Mouse (Mus musculus): ENCODE measurements around the gene Patj. TPM values are rescaled to one million over a fixed set of nuclear protein-coding genes. Genes with fewer than 3 reads are reported as not detected.

Patj gene
- total RNA-seq, 1 experiment, result 17.7 TPM

DNA sequence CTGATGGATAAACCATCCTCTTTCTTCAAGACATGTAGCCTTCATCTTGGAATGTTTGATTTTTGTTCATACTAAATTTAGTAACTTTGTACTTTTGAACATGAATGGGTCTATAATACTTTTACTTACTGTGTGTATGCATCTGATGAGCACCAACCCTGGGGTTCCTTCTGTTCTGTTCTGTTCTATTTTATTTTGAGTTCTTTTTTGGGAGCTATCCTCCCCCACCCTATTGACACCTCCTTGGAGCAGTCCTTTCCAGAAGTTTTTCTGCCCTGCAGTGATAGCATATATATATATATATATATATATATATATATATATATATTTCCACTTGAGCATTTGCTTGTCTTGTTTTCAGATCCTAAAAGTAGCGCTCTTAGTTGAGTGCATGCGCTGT is 57.1 kb downstream of the Patj start:
- no peak overlapping the region for H3K4me3 ChIP-seq (ENCODE audit: insufficient read depth in 1 of 2, low read depth in 1 of 2, low read length in 2 of 2, poor library complexity in 1 of 2, severe bottlenecking in 1 of 2)
- no peak for DNase-seq (ENCODE audit: low read depth, low spot score)
- no peaks in the 10 kb centered on the region for H3K4me1 ChIP-seq (ENCODE audit: control insufficient read depth in 2 of 2, insufficient read depth in 2 of 2, low read length in 2 of 2, poor library complexity in 1 of 2)
- no peak overlapping the region for H3K27ac ChIP-seq (ENCODE audit: insufficient read depth, low read depth, low read length, poor library complexity, severe bottlenecking)
- TF ChIP-seq MAFK (IDR thresholded peaks at IDR 0.05; ENCODE audit: insufficient read depth, low read depth, low read length), result no peak
- TF ChIP-seq ZC3H11A (IDR thresholded peaks at IDR 0.05; ENCODE audit: borderline replicate concordance, low read depth, low read length), result no peak
- TF ChIP-seq ZNF384 (IDR thresholded peaks at IDR 0.05; ENCODE audit: low read depth, low read length), result no peak
- TF ChIP-seq HCFC1 (IDR thresholded peaks at IDR 0.05; ENCODE audit: borderline replicate concordance, insufficient read depth, low read length), result no peak
- no peak for TF ChIP-seq CHD2 (IDR thresholded peaks at IDR 0.05; ENCODE audit: low read depth, low read length)
- in situ Hi-C loops (cut with MboI; ENCODE audit: low sequenced_read_pairs in 2 of 2, unreplicated experiment in 2 of 2), result no loop called here
- H3K9me3 ChIP-seq (ENCODE audit: control insufficient read depth, insufficient read depth, low read depth, low read length), result no peaks in the 10 kb centered on the region
- no peak overlapping the region for H3K9ac ChIP-seq (ENCODE audit: insufficient read depth, low read depth, low read length, poor library complexity, severe bottlenecking)
- peaks cover 2% of the 10 kb centered on the region; the same call in 1 of the 2 replicates for H3K36me3 ChIP-seq (ENCODE audit: control insufficient read depth, insufficient read depth, low read length, poor library complexity, severe bottlenecking)

DNA sequence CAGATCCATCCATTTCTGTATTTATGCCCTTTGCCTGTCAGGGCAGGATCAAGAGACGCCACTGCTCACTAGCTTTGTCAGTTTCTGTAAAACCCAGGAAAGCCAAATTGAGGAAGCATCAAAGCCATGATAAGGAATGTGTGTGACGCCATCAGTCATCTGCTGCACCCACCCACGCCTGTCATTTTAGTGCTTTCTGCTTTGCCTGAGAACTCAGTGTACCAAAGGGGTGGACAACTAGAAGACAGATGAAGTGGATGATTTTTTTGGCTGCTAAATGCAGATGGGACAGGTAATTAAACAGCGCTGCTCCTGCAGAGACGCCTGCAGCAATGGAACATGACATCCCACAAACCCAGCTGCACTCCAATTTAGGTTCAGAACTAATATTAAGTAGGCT is 57.6 kb downstream of the Patj start:
- TF ChIP-seq MAFK (IDR thresholded peaks at IDR 0.05; ENCODE audit: insufficient read depth, low read depth, low read length), result no peak
- Histone ChIP-seq H3K36me3 (ENCODE audit: control insufficient read depth, insufficient read depth, low read length, poor library complexity, severe bottlenecking) (peaks cover 2% of the 10 kb centered on the region; the same call in 1 of the 2 replicates), H3K9me3 (ENCODE audit: control insufficient read depth, insufficient read depth, low read depth, low read length) (no peaks in the 10 kb centered on the region), H3K4me3 (ENCODE audit: insufficient read depth in 1 of 2, low read depth in 1 of 2, low read length in 2 of 2, poor library complexity in 1 of 2, severe bottlenecking in 1 of 2) (no peak overlapping the region), H3K9ac (ENCODE audit: insufficient read depth, low read depth, low read length, poor library complexity, severe bottlenecking) (no peak overlapping the region), H3K27ac (ENCODE audit: insufficient read depth, low read depth, low read length, poor library complexity, severe bottlenecking) (no peak overlapping the region), H3K4me1 (ENCODE audit: control insufficient read depth in 2 of 2, insufficient read depth in 2 of 2, low read length in 2 of 2, poor library complexity in 1 of 2) (no peaks in the 10 kb centered on the region)
- in situ Hi-C loops (cut with MboI; ENCODE audit: low sequenced_read_pairs in 2 of 2, unreplicated experiment in 2 of 2), result no loop called here
- DNase-seq (ENCODE audit: low read depth, low spot score), result no peak

DNA sequence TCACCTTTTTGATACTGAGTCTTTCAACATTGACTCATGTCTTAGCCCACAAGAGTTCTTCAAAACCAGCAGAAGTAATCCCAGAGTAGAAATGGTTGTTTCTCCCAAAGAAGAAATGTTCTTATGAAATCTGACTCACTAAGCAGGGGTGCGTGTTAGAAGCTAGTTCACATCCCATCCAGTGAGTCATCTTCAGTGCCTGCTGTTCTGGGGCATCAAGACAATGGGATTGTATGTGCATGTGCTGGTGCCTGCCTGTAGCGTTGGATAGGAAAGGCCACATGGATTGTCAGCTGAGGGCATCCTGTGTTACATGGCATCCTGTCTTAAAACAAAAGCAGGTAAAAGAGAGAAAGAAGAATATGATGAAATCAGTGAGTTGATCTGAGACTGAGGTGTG is 59.8 kb downstream of the Patj start:
- H3K9ac ChIP-seq (ENCODE audit: insufficient read depth, low read depth, low read length, poor library complexity, severe bottlenecking), result no peak overlapping the region
- peaks cover 2% of the 10 kb centered on the region; the same call in 1 of the 2 replicates for H3K36me3 ChIP-seq (ENCODE audit: control insufficient read depth, insufficient read depth, low read length, poor library complexity, severe bottlenecking)
- H3K9me3 ChIP-seq (ENCODE audit: control insufficient read depth, insufficient read depth, low read depth, low read length), result no peaks in the 10 kb centered on the region
- H3K4me1 ChIP-seq (ENCODE audit: control insufficient read depth in 2 of 2, insufficient read depth in 2 of 2, low read length in 2 of 2, poor library complexity in 1 of 2), result no peaks in the 10 kb centered on the region
- in situ Hi-C loops (cut with MboI; ENCODE audit: low sequenced_read_pairs in 2 of 2, unreplicated experiment in 2 of 2), result no loop called here
- DNase-seq (ENCODE audit: low read depth, low spot score), result no peak
- H3K4me3 ChIP-seq (ENCODE audit: insufficient read depth in 1 of 2, low read depth in 1 of 2, low read length in 2 of 2, poor library complexity in 1 of 2, severe bottlenecking in 1 of 2), result no peak overlapping the region
- no peak overlapping the region for H3K27ac ChIP-seq (ENCODE audit: insufficient read depth, low read depth, low read length, poor library complexity, severe bottlenecking)
- TF ChIP-seq ZC3H11A (IDR thresholded peaks at IDR 0.05; ENCODE audit: borderline replicate concordance, low read depth, low read length), result no peak
- no peak for TF ChIP-seq MAFK (IDR thresholded peaks at IDR 0.05; ENCODE audit: insufficient read depth, low read depth, low read length)
- TF ChIP-seq HCFC1 (IDR thresholded peaks at IDR 0.05; ENCODE audit: borderline replicate concordance, insufficient read depth, low read length), result no peak
- TF ChIP-seq ZNF384 (IDR thresholded peaks at IDR 0.05; ENCODE audit: low read depth, low read length), result no peak
- no peak for TF ChIP-seq CHD2 (IDR thresholded peaks at IDR 0.05; ENCODE audit: low read depth, low read length)

DNA sequence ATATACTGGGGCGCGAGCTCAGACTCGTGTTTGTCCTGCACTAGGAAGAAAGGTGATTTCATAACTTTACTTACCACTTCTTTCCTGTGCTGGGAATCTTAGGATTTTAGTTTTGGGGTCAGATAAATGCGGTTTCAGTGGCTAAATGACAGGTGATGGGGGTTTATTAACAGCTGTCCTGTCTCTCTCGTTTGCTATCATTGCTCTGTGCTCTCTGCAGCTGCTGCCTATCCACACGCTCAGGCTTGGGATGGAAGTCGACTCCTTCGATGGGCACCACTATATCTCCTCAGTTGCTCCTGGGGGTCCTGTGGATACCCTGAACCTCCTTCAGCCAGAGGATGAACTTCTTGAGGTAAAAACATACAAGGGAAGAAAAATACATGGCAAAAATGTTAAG is 60.3 kb downstream of the Patj start:
- H3K4me3 ChIP-seq (ENCODE audit: insufficient read depth in 1 of 2, low read depth in 1 of 2, low read length in 2 of 2, poor library complexity in 1 of 2, severe bottlenecking in 1 of 2), result no peak overlapping the region
- no peak overlapping the region for H3K9ac ChIP-seq (ENCODE audit: insufficient read depth, low read depth, low read length, poor library complexity, severe bottlenecking)
- no peak overlapping the region for H3K27ac ChIP-seq (ENCODE audit: insufficient read depth, low read depth, low read length, poor library complexity, severe bottlenecking)
- no peak for DNase-seq (ENCODE audit: low read depth, low spot score)
- no peaks in the 10 kb centered on the region for H3K9me3 ChIP-seq (ENCODE audit: control insufficient read depth, insufficient read depth, low read depth, low read length)
- no peaks in the 10 kb centered on the region for H3K4me1 ChIP-seq (ENCODE audit: control insufficient read depth in 2 of 2, insufficient read depth in 2 of 2, low read length in 2 of 2, poor library complexity in 1 of 2)
- no peak for TF ChIP-seq ZNF384 (IDR thresholded peaks at IDR 0.05; ENCODE audit: low read depth, low read length)
- TF ChIP-seq CHD2 (IDR thresholded peaks at IDR 0.05; ENCODE audit: low read depth, low read length), result no peak
- no peak for TF ChIP-seq HCFC1 (IDR thresholded peaks at IDR 0.05; ENCODE audit: borderline replicate concordance, insufficient read depth, low read length)
- no peak for TF ChIP-seq MAFK (IDR thresholded peaks at IDR 0.05; ENCODE audit: insufficient read depth, low read depth, low read length)
- no peak for TF ChIP-seq ZC3H11A (IDR thresholded peaks at IDR 0.05; ENCODE audit: borderline replicate concordance, low read depth, low read length)
- H3K36me3 ChIP-seq (ENCODE audit: control insufficient read depth, insufficient read depth, low read length, poor library complexity, severe bottlenecking), result peaks cover 2% of the 10 kb centered on the region; the same call in 1 of the 2 replicates
- in situ Hi-C loops (cut with MboI; ENCODE audit: low sequenced_read_pairs in 2 of 2, unreplicated experiment in 2 of 2), result no loop called here

DNA sequence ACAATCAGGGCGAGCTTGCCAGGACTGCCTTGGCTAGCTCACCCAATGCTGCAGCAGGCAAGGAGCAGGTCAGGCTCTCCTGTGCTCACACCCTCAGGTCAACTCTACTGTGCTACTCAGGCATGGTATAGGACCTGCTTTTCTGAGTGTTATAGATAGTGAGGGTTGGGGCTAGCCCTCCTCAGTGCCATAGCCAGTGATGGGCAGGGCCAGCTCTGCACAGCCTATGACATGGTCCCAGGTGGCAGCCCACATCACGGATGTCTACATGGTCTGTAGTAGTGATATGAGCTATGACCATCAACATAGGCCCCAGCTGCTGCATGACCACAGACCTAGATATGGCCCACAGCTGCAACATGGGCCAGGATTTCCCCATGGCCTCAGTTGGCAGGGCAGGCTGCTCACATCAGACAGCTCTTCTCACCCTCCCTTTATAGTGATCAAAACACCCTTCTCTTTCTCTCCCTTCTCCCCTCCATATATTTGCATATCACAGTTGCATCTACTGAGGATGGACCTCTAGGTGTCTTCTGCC is 66.3 kb downstream of the Patj start:
- H3K4me3 ChIP-seq (ENCODE audit: insufficient read depth in 1 of 2, low read depth in 1 of 2, low read length in 2 of 2, poor library complexity in 1 of 2, severe bottlenecking in 1 of 2), result no peak overlapping the region
- no peaks in the 10 kb centered on the region for H3K4me1 ChIP-seq (ENCODE audit: control insufficient read depth in 2 of 2, insufficient read depth in 2 of 2, low read length in 2 of 2, poor library complexity in 1 of 2)
- no peak for DNase-seq (ENCODE audit: low read depth, low spot score)
- H3K27ac ChIP-seq (ENCODE audit: insufficient read depth, low read depth, low read length, poor library complexity, severe bottlenecking), result no peak overlapping the region
- H3K9ac ChIP-seq (ENCODE audit: insufficient read depth, low read depth, low read length, poor library complexity, severe bottlenecking), result no peak overlapping the region
- in situ Hi-C loops (cut with MboI; ENCODE audit: low sequenced_read_pairs in 2 of 2, unreplicated experiment in 2 of 2), result no loop called here
- no peak for TF ChIP-seq ZC3H11A (IDR thresholded peaks at IDR 0.05; ENCODE audit: borderline replicate concordance, low read depth, low read length)
- no peak for TF ChIP-seq CHD2 (IDR thresholded peaks at IDR 0.05; ENCODE audit: low read depth, low read length)
- no peak for TF ChIP-seq HCFC1 (IDR thresholded peaks at IDR 0.05; ENCODE audit: borderline replicate concordance, insufficient read depth, low read length)
- TF ChIP-seq ZNF384 (IDR thresholded peaks at IDR 0.05; ENCODE audit: low read depth, low read length), result no peak
- TF ChIP-seq MAFK (IDR thresholded peaks at IDR 0.05; ENCODE audit: insufficient read depth, low read depth, low read length), result no peak
- no peaks in the 10 kb centered on the region for H3K9me3 ChIP-seq (ENCODE audit: control insufficient read depth, insufficient read depth, low read depth, low read length)
- peaks cover 6% of the 10 kb centered on the region; the same call in 1 of the 2 replicates for H3K36me3 ChIP-seq (ENCODE audit: control insufficient read depth, insufficient read depth, low read length, poor library complexity, severe bottlenecking)
